Mouse (Mus musculus): ENCODE results near the gene Fam53b.

DNA sequence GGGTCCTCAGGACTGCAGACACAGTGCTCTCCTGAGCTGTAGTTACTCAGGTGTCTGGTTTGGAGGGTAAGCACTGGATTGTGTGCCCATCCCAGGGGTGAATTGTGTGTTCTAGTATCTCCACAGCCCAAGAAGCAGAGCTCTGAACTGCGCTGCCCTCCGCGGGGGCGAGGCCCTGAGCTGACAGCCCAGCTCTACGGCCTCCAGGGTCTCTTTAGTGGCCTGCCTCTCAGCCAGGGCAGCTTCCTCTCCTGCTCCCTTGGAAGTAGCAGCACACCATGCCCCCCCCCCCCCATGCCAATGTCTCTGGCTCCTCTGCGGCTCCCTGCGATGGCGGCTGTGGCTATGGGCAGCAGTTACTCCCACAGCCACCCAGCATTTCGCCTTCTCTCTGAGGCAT is 102.1 kb downstream of the Fam53b start:
- TF ChIP-seq CTCF (IDR thresholded peaks at IDR 0.05; ENCODE audit: low read depth), result no peak
- no peak for TF ChIP-seq EP300 (IDR thresholded peaks at IDR 0.05; ENCODE audit: low read depth)

Data from liver, embryonic 14.5 days (tissue).